ENCODE assay signal across 9 mouse cellular contexts in genomic region chr2:4557466-4557865, GRCm38 (mm10).
DNase-seq lines count a peak whose midpoint lies in the region; ATAC-seq and TF ChIP-seq lines count a peak whose summit lies in the region.
"Had no signal": no experiment of that assay in that cellular context is flagged by ENCODE, and none has a peak within 500 bp of the region (broad histone marks: within the 10 kb centered on the region; RNA-seq: fewer than 3 reads in every experiment).

No protein-coding gene starts in this region.

- peaks cover 11% of the 10 kb centered on the region for H3K36me3 ChIP-seq in limb, embryonic 14.5 days (ENCODE audit: control insufficient read depth, insufficient read depth, low read length)

- no peaks in the 10 kb centered on the region for H3K27me3 ChIP-seq in cerebellum, adult 2 months (ENCODE audit: control insufficient read depth, insufficient read depth, low read length)
- no peaks in the 10 kb centered on the region for H3K27me3 ChIP-seq in limb, embryonic 14.5 days (ENCODE audit: control insufficient read depth, insufficient read depth, low read length)

- TF ChIP-seq POLR2A in cerebellum, adult 2 months (IDR thresholded peaks at IDR 0.05; ENCODE audit: borderline replicate concordance, insufficient read depth, low read length), result no peak
- no peak for TF ChIP-seq POLR2A in limb, embryonic 14.5 days (IDR thresholded peaks at IDR 0.05; ENCODE audit: borderline replicate concordance, extremely low read depth, insufficient read depth, insufficient read length)

- no peak overlapping the region for H3K4me2 ChIP-seq in limb, embryonic 14.5 days (replicated peaks; ENCODE audit: low read depth, low read length, severe bottlenecking)

- no peaks in the 10 kb centered on the region for H3K9me3 ChIP-seq in limb, embryonic 14.5 days (ENCODE audit: control insufficient read depth, low read length)

- H3K4me3 ChIP-seq in cerebellum, adult 2 months (replicated peaks; ENCODE audit: insufficient read depth, low read depth, low read length), result no peak overlapping the region
- no peak overlapping the region for H3K4me3 ChIP-seq in limb, embryonic 14.5 days (replicated peaks; ENCODE audit: low read length)

- no peak for TF ChIP-seq CTCF in cerebellum, adult 2 months (IDR thresholded peaks at IDR 0.05; ENCODE audit: borderline replicate concordance, insufficient read depth, low read depth, low read length)

- no peak overlapping the region for H3K9ac ChIP-seq in limb, embryonic 14.5 days (ENCODE audit: low read depth, low read length, severe bottlenecking)

- 57% methylated on average over 4 of the region's 4 CpGs for WGBS in cerebellum, adult 2 months
- 10% methylated on average over 4 of the region's 4 CpGs for WGBS in limb, embryonic 14.5 days

- peaks cover 3% of the 10 kb centered on the region; the same call in 1 of the 2 replicates for H3K4me1 ChIP-seq in cerebellum, adult 2 months (ENCODE audit: control insufficient read depth, insufficient read depth, low read length)
- peaks cover 60% of the 10 kb centered on the region for H3K4me1 ChIP-seq in limb, embryonic 14.5 days (ENCODE audit: control insufficient read depth, insufficient read depth, low read length)

- ATAC-seq in limb, embryonic 14.5 days (ENCODE audit: low FRiP score, low read depth), result peak; percentile 44; the same call in 1 of the 2 replicates

- no peak overlapping the region for H3K27ac ChIP-seq in cerebellum, adult 2 months (ENCODE audit: insufficient read depth, low read length)
- peak overlapping the region; percentile 89; the same call in 1 of the 2 replicates for H3K27ac ChIP-seq in limb, embryonic 14.5 days (replicated peaks; ENCODE audit: low read depth, low read length)

- DNase-seq in cerebellum, postnatal 14 days, result peak; percentile 28 to 30
- no peak for DNase-seq in cerebellum, adult 2 months
- DNase-seq in spleen, adult 12 weeks (ENCODE audit: low spot score), result peak; percentile 29
- DNase-seq in spleen, adult 18-20 months, result no peak
- peak; percentile 70 for DNase-seq in limb, embryonic 14.5 days (ENCODE audit: low spot score)
- DNase-seq in adrenal gland, postnatal 36 days, result no peak
- DNase-seq in embryo, embryonic 9.5 days (ENCODE audit: extremely low spot score), result no peak
- no peak for DNase-seq in thymus, postnatal 25 days
- DNase-seq: right cerebral cortex, adult 18-20 months had no signal

Comparison
In these comparisons a context has a peak if more than half of its experiments do, and no peak if none do; other contexts are left out.
1. DNase-seq: peak in cerebellum, postnatal 14 days (2 of 2), spleen, adult 12 weeks (single experiment) and limb, embryonic 14.5 days (single experiment); none in cerebellum, adult 2 months (0 of 2), spleen, adult 18-20 months (0 of 2), adrenal gland, postnatal 36 days (0 of 2), embryo, embryonic 9.5 days (single experiment) and thymus, postnatal 25 days (single experiment).